Mouse (Mus musculus): ENCODE measurements around the gene Col5a2. TPM values are rescaled to one million over a fixed set of nuclear protein-coding genes. Genes with fewer than 3 reads are reported as not detected.
"Not testable (repeated sequence)": the region's sequence is repeated elsewhere in the genome, so short reads cannot be mapped to it uniquely, and the experiment has no call there.

Col5a2 gene
- polyA plus RNA-seq, 1 experiment, result 2.9 TPM

GRCm38 (mm10) chr1:45448856-45449255 is 54.2 kb downstream of the Col5a2 start:
- no peak for DNase-seq
- Histone ChIP-seq H3K27me3 (ENCODE audit: control insufficient read depth, insufficient read depth, low read length) (no peaks in the 10 kb centered on the region), H3K4me3 (ENCODE audit: control insufficient read depth, insufficient read depth, low read length) (no peak overlapping the region), H3K36me3 (ENCODE audit: control insufficient read depth, insufficient read depth, low read length) (no peaks in the 10 kb centered on the region), H3K27ac (ENCODE audit: control insufficient read depth, insufficient read depth, low read length) (no peak overlapping the region), H3K4me1 (replicated peaks; ENCODE audit: control insufficient read depth, insufficient read depth, low read length) (no peaks in the 10 kb centered on the region)
- TF ChIP-seq POLR2A (IDR thresholded peaks at IDR 0.05; ENCODE audit: control insufficient read depth, extremely low read depth, insufficient read depth, low read length, poor library complexity) (no peak), CTCF (IDR thresholded peaks at IDR 0.05; ENCODE audit: borderline replicate concordance, control insufficient read depth, extremely low read depth, insufficient read depth, low read length, poor library complexity) (no peak)
- WGBS, result 94% methylated on average over 1 of the region's 1 CpGs

GRCm38 (mm10) chr1:45431922-45432321 is 71.2 kb downstream of the Col5a2 start:
- 19% methylated on average over 3 of the region's 3 CpGs for WGBS
- no peaks in the 10 kb centered on the region for H3K4me1 ChIP-seq (replicated peaks; ENCODE audit: control insufficient read depth, insufficient read depth, low read length)
- H3K27ac ChIP-seq (ENCODE audit: control insufficient read depth, insufficient read depth, low read length), result no peak overlapping the region
- no peak overlapping the region for H3K4me3 ChIP-seq (ENCODE audit: control insufficient read depth, insufficient read depth, low read length)
- DNase-seq, result no peak
- no peaks in the 10 kb centered on the region for H3K36me3 ChIP-seq (ENCODE audit: control insufficient read depth, insufficient read depth, low read length)
- no peak for TF ChIP-seq CTCF (IDR thresholded peaks at IDR 0.05; ENCODE audit: borderline replicate concordance, control insufficient read depth, extremely low read depth, insufficient read depth, low read length, poor library complexity)
- no peak for TF ChIP-seq POLR2A (IDR thresholded peaks at IDR 0.05; ENCODE audit: control insufficient read depth, extremely low read depth, insufficient read depth, low read length, poor library complexity)
- H3K27me3 ChIP-seq (ENCODE audit: control insufficient read depth, insufficient read depth, low read length), result no peaks in the 10 kb centered on the region

GRCm38 (mm10) chr1:45430520-45430919 is 72.6 kb downstream of the Col5a2 start:
- H3K27me3 ChIP-seq (ENCODE audit: control insufficient read depth, insufficient read depth, low read length), result no peaks in the 10 kb centered on the region
- DNase-seq, result no peak
- H3K27ac ChIP-seq (ENCODE audit: control insufficient read depth, insufficient read depth, low read length), result no peak overlapping the region
- no peak for TF ChIP-seq POLR2A (IDR thresholded peaks at IDR 0.05; ENCODE audit: control insufficient read depth, extremely low read depth, insufficient read depth, low read length, poor library complexity)
- no peak for TF ChIP-seq CTCF (IDR thresholded peaks at IDR 0.05; ENCODE audit: borderline replicate concordance, control insufficient read depth, extremely low read depth, insufficient read depth, low read length, poor library complexity)
- H3K4me3 ChIP-seq (ENCODE audit: control insufficient read depth, insufficient read depth, low read length), result no peak overlapping the region
- 81% methylated on average over 4 of the region's 4 CpGs for WGBS
- no peaks in the 10 kb centered on the region for H3K4me1 ChIP-seq (replicated peaks; ENCODE audit: control insufficient read depth, insufficient read depth, low read length)
- no peaks in the 10 kb centered on the region for H3K36me3 ChIP-seq (ENCODE audit: control insufficient read depth, insufficient read depth, low read length)

GRCm38 (mm10) chr1:45429145-45429544 is 73.9 kb downstream of the Col5a2 start:
- H3K4me3 ChIP-seq (ENCODE audit: control insufficient read depth, insufficient read depth, low read length); H3K4me1 ChIP-seq (replicated peaks; ENCODE audit: control insufficient read depth, insufficient read depth, low read length); H3K27ac ChIP-seq (ENCODE audit: control insufficient read depth, insufficient read depth, low read length); H3K27me3 ChIP-seq (ENCODE audit: control insufficient read depth, insufficient read depth, low read length); H3K36me3 ChIP-seq (ENCODE audit: control insufficient read depth, insufficient read depth, low read length); DNase-seq: not testable (repeated sequence)
- 82% methylated on average over 5 of the region's 5 CpGs for WGBS

GRCm38 (mm10) chr1:45423915-45424314 is 79.2 kb downstream of the Col5a2 start:
- DNase-seq, result no peak
- TF ChIP-seq POLR2A (IDR thresholded peaks at IDR 0.05; ENCODE audit: control insufficient read depth, extremely low read depth, insufficient read depth, low read length, poor library complexity), result no peak
- no peak for TF ChIP-seq CTCF (IDR thresholded peaks at IDR 0.05; ENCODE audit: borderline replicate concordance, control insufficient read depth, extremely low read depth, insufficient read depth, low read length, poor library complexity)
- Histone ChIP-seq H3K27ac (ENCODE audit: control insufficient read depth, insufficient read depth, low read length) (no peak overlapping the region), H3K4me1 (replicated peaks; ENCODE audit: control insufficient read depth, insufficient read depth, low read length) (no peaks in the 10 kb centered on the region), H3K27me3 (ENCODE audit: control insufficient read depth, insufficient read depth, low read length) (no peaks in the 10 kb centered on the region), H3K36me3 (ENCODE audit: control insufficient read depth, insufficient read depth, low read length) (no peaks in the 10 kb centered on the region), H3K4me3 (ENCODE audit: control insufficient read depth, insufficient read depth, low read length) (no peak overlapping the region)
- WGBS, result 93% methylated on average over 5 of the region's 5 CpGs

- TF ChIP-seq CTCF (IDR thresholded peaks at IDR 0.05; ENCODE audit: borderline replicate concordance, control insufficient read depth, extremely low read depth, insufficient read depth, low read length, poor library complexity), result no peak
- TF ChIP-seq POLR2A (IDR thresholded peaks at IDR 0.05; ENCODE audit: control insufficient read depth, extremely low read depth, insufficient read depth, low read length, poor library complexity), result no peak
- Histone ChIP-seq H3K4me1 (replicated peaks; ENCODE audit: control insufficient read depth, insufficient read depth, low read length) (no peaks in the 10 kb centered on the region), H3K27me3 (ENCODE audit: control insufficient read depth, insufficient read depth, low read length) (no peaks in the 10 kb centered on the region), H3K36me3 (ENCODE audit: control insufficient read depth, insufficient read depth, low read length) (no peaks in the 10 kb centered on the region), H3K27ac (ENCODE audit: control insufficient read depth, insufficient read depth, low read length) (no peak overlapping the region), H3K4me3 (ENCODE audit: control insufficient read depth, insufficient read depth, low read length) (no peak overlapping the region)
- no peak for DNase-seq
Measured at GRCm38 (mm10) chr1:45420554-45420953, 82.5 kb downstream of the Col5a2 start.

- Histone ChIP-seq H3K4me3 (ENCODE audit: control insufficient read depth, insufficient read depth, low read length) (no peak overlapping the region), H3K27ac (ENCODE audit: control insufficient read depth, insufficient read depth, low read length) (no peak overlapping the region), H3K36me3 (ENCODE audit: control insufficient read depth, insufficient read depth, low read length) (no peaks in the 10 kb centered on the region), H3K27me3 (ENCODE audit: control insufficient read depth, insufficient read depth, low read length) (no peaks in the 10 kb centered on the region), H3K4me1 (replicated peaks; ENCODE audit: control insufficient read depth, insufficient read depth, low read length) (no peaks in the 10 kb centered on the region)
- no peak for TF ChIP-seq CTCF (IDR thresholded peaks at IDR 0.05; ENCODE audit: borderline replicate concordance, control insufficient read depth, extremely low read depth, insufficient read depth, low read length, poor library complexity)
- no peak for TF ChIP-seq POLR2A (IDR thresholded peaks at IDR 0.05; ENCODE audit: control insufficient read depth, extremely low read depth, insufficient read depth, low read length, poor library complexity)
- WGBS, result 93% methylated on average over 2 of the region's 2 CpGs
- DNase-seq, result no peak
Measured at GRCm38 (mm10) chr1:45419858-45420257, 83.2 kb downstream of the Col5a2 start.
